Mouse (Mus musculus): Measurements from ENCODE around the gene Nfxl1. TPM values are rescaled to one million over a fixed set of nuclear protein-coding genes. Genes with fewer than 3 reads are reported as not detected.

The Nfxl1 gene
- polyA plus RNA-seq, 1 experiment from 2014 or later: 19.7 TPM

DNA sequence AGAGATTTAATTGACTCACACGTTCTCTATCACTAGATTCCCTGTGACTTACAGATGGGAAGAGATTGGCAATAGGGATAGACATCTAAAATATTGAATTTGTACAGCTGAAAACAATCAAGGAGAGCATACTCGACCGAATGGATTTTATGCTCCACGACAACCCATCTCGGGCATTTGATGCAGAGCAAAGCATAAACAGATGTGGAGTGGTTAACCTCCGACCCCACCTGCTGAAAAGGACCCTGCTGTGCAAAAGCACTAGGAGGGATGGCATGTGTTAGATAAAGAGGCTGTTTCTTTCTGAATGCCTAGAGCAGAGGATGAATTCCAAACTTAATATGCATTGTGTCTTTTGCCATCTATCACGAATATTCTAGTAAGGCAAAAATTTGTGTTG is 79.0 kb downstream of the Nfxl1 start:
- H3K9me3 ChIP-seq: no peaks in the 10 kb centered on the region
- H3K27ac ChIP-seq: no peak overlapping the region
- no peaks in the 10 kb centered on the region for H3K27me3 ChIP-seq (ENCODE audit: insufficient read depth, poor library complexity, severe bottlenecking)
- no peak overlapping the region for H3K4me3 ChIP-seq
- 43% methylated on average over 7 of the region's 7 CpGs for WGBS
- H3K4me1 ChIP-seq: no peaks in the 10 kb centered on the region
- no peaks in the 10 kb centered on the region for H3K36me3 ChIP-seq
- DNase-seq (ENCODE audit: low spot score): no peak

GRCm38 (mm10) chr5:72472317-72473009 is 87.0 kb downstream of the Nfxl1 start:
- no peaks in the 10 kb centered on the region for H3K36me3 ChIP-seq
- no peak overlapping the region for H3K27ac ChIP-seq
- H3K4me1 ChIP-seq: peaks cover 10% of the 10 kb centered on the region
- peak overlapping the region; percentile 10; the same call in 1 of the 2 replicates for H3K4me3 ChIP-seq
- H3K9me3 ChIP-seq: no peaks in the 10 kb centered on the region
- DNase-seq (ENCODE audit: low spot score): peak; percentile 76
- no peaks in the 10 kb centered on the region for H3K27me3 ChIP-seq (ENCODE audit: insufficient read depth, poor library complexity, severe bottlenecking)
- 33% methylated on average over 12 of the region's 12 CpGs for WGBS

DNA sequence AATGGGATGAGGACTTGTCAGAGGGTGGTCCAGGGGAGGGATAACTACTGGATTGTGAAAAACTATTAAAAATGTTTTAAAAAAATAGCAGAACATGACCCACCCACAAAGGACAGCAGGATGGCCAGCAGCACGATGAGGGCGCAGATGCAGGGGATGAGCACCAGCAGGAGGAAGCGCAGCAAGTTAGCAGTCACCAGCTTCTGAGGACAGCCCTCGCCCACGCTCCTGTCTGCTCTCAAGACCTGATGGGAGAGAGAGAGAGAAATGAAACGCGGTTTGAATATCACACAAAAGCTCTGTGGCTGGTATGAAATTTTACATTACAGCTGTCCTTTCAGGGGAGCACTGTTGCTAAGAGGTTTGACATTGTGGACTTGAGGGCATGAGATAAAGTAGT is 87.7 kb downstream of the Nfxl1 start:
- WGBS: 69% methylated on average over 7 of the region's 7 CpGs
- peaks cover 10% of the 10 kb centered on the region for H3K4me1 ChIP-seq
- 0 out of 2 replicates have a peak overlapping the region, but pooled peaks have one; percentile 8 for H3K27ac ChIP-seq
- no peak overlapping the region for H3K4me3 ChIP-seq
- no peaks in the 10 kb centered on the region for H3K27me3 ChIP-seq (ENCODE audit: insufficient read depth, poor library complexity, severe bottlenecking)
- H3K9me3 ChIP-seq: no peaks in the 10 kb centered on the region
- no peaks in the 10 kb centered on the region for H3K36me3 ChIP-seq
- DNase-seq (ENCODE audit: low spot score): no peak

DNA sequence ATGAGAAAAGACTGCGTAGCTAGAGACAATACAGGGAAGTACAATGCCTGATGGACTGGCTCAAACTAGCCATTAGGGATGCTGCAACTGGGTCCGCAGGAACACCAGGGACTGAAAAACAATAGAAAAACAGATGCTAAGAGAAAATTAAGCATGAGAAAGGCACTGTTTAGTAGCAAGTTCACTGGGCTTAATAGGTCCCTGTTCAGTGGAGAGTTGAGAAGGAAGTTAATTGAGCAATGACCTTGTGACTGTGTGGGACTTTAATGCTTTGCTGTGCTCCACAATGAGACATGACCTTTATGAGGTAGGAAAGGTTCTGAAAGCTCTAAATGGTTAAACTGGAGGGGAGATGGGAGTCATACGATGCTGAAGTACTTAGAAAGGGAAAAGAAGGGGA is 94.6 kb downstream of the Nfxl1 start:
- H3K4me3 ChIP-seq: no peak overlapping the region
- no peak overlapping the region for H3K27ac ChIP-seq
- DNase-seq (ENCODE audit: low spot score): no peak
- H3K4me1 ChIP-seq: no peaks in the 10 kb centered on the region
- no peaks in the 10 kb centered on the region for H3K27me3 ChIP-seq (ENCODE audit: insufficient read depth, poor library complexity, severe bottlenecking)
- H3K9me3 ChIP-seq: no peaks in the 10 kb centered on the region
- 81% methylated on average over 3 of the region's 3 CpGs for WGBS
- H3K36me3 ChIP-seq: no peaks in the 10 kb centered on the region; the same call in 1 of the 2 replicates

Other genes with a start within 250 kb of the Nfxl1 start
- gene Corin, start 55.2 kb downstream of the Nfxl1 start, polyA plus RNA-seq (2016; fragmentation: Nextera tagmentation; extraction: Ambion mirVana): 13.7 and 19.8 TPM in 2 replicates
- 0.38 and 1.7 TPM in 2 replicates for gene Zar1, start 21.6 kb upstream of the Nfxl1 start, polyA plus RNA-seq (2016; fragmentation: Nextera tagmentation; extraction: Ambion mirVana)
- 0.43 and 1.3 TPM in 2 replicates for gene Gm5868, start 27.9 kb upstream of the Nfxl1 start, polyA plus RNA-seq (2016; fragmentation: Nextera tagmentation; extraction: Ambion mirVana)
- gene Cnga1, start 84.6 kb upstream of the Nfxl1 start, polyA plus RNA-seq (2016; fragmentation: Nextera tagmentation; extraction: Ambion mirVana): not detected in 2 replicates
- 0.10 and 0.68 TPM in 2 replicates for gene Nipal1, start 88.1 kb upstream of the Nfxl1 start, polyA plus RNA-seq (2016; fragmentation: Nextera tagmentation; extraction: Ambion mirVana)
- gene Txk, start 193.1 kb upstream of the Nfxl1 start, polyA plus RNA-seq (2016; fragmentation: Nextera tagmentation; extraction: Ambion mirVana): not detected in 2 replicates

Measured in heart, embryonic 10.5 days (tissue).